Mouse (Mus musculus) embryo, embryonic 11 days (tissue): ENCODE data around the gene Kat5.
A peak's percentile ranks its signal among the peaks of the same experiment; 100 is the strongest.

ENCODE experiments used
- DNase-seq: peaks from one replicate; pipeline ENCODE4 v3.0.0-alpha.2; 2015

Kat5 gene

DNA sequence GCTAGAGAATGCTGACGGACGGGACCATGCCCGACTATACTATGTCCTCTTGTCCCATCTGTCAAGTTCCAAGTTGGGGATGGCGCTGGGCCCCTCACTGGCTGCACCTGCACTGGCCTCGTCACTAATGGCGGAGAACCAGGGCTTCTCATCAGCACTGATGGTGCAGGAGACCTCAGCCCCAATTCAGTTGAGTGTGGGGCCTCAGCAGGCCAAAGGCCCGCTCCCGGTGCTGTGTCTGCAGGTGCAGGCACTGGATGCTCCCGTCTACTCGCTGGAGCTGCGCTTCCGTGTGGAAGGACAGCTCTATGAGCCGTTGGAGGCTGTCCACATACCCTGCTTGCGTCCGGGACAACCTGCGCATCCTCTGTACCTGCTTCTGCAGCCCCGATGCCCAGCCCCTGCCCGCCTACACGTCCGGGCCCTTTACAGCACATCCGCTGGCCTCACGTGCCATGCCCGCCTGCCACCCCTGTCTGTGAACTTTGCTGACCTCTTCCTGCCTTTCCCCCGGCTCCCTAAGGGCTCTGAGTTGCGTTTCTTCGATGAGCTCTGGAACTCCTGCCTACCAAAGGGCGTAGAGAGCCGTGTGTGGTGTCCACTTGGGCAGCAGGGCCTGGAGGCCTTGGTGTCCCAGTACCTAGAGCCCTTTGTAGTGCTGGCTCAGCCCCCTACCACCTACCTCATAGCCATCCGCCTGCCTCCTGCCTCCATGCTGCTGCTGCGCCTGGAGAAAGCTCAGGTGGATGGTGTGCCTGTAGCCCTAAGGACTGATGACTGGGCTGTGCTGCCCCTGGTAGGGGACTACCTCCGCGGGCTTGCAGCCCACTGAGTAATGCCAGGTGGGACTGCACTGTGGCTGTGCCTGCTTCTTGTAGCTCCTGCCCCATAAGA, 39.4 kb downstream of the Kat5 start:
- no peak for DNase-seq

DNA sequence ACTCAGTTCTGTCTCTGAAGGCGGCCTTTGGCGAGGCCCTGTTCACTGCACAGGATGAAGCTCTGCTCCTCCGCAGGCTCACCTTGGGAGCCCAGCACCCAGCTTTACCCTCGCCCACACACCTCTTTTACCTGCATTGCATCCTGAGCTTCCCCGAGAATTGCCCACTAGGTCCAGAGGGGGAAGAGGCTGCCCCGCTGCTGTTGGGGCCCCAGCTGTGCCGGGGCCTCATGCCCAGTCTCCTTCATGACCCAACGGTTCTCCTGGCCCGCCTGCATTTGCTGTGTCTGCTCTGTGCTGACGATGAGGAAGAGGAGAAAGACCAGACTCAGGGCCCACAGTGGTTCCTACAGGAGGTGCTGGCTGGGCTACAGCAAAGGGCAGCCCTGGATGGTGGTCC, 40.5 kb downstream of the Kat5 start:
- DNase-seq, result no peak

GRCm38 (mm10) chr19:5568470-5569140, 41.4 kb downstream of the Kat5 start:
- DNase-seq, result peak; percentile 92

- DNase-seq, result peak; percentile 92
These were observed 42.2 kb downstream of the Kat5 start, which contains the start of gene Ap5b1 for GRCm38 (mm10) chr19:5567534-5568469. TSS of gene Ap5b1 (plus strand) at chr19:5568025.

- no peak for DNase-seq
These were observed 42.9 kb downstream of the Kat5 start for GRCm38 (mm10) chr19:5567180-5567533.

- no peak for DNase-seq
These were observed 43.7 kb downstream of the Kat5 start for GRCm38 (mm10) chr19:5566316-5566715.

DNA sequence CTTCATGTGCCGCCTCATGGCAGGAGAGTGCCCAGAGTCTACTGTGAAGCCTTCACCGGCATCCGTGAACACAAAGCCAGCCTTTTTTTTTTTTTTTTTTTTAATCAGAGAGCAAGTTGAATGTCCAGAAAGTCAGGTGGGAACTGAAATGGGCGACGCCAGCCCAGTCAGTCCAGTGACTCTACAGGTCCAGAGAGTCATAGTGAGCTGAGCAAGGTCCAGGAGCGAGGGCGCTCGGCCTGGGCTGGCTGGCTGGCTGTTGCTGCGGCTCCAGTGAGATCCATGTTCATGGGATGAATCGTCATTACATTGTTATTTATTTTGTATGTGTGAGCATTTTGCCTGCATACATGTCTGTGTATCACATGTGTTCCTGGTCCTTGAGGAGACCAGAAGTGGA, 47.3 kb downstream of the Kat5 start:
- no peak for DNase-seq

GRCm38 (mm10) chr19:5561886-5562285, 48.2 kb downstream of the Kat5 start:
- DNase-seq, result no peak

DNA sequence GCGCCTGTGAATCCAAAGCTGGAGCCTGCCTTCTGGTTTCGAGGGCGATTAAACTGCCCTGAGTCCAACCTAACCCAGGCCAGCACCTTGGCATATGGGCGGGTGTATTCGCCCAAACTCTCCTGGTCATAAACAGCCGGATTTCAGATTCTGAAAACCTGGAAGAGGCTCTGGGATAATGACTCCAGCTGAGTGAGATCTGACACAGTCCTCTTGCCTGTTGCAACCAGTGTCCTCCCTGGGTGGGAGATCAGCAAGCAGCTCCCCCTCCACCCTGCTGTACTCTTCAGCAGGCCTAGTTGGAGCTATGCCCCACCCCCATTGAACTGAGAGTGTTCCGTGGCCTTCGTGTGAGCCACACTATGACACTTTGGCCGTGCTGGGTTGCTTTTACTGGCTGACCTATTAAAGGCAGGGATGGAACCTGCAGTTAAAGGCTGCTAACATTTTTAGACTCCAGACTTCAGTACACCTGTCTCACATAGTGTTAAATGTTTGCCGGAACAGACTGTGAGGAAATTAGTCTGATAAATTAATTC, 48.7 kb downstream of the Kat5 start:
- no peak for DNase-seq

- DNase-seq, result peak; percentile 52
These were observed 49.5 kb downstream of the Kat5 start, which contains the start of gene Ovol1 for GRCm38 (mm10) chr19:5560457-5561041. TSS of gene Ovol1 (minus strand) at chr19:5560646.

DNA sequence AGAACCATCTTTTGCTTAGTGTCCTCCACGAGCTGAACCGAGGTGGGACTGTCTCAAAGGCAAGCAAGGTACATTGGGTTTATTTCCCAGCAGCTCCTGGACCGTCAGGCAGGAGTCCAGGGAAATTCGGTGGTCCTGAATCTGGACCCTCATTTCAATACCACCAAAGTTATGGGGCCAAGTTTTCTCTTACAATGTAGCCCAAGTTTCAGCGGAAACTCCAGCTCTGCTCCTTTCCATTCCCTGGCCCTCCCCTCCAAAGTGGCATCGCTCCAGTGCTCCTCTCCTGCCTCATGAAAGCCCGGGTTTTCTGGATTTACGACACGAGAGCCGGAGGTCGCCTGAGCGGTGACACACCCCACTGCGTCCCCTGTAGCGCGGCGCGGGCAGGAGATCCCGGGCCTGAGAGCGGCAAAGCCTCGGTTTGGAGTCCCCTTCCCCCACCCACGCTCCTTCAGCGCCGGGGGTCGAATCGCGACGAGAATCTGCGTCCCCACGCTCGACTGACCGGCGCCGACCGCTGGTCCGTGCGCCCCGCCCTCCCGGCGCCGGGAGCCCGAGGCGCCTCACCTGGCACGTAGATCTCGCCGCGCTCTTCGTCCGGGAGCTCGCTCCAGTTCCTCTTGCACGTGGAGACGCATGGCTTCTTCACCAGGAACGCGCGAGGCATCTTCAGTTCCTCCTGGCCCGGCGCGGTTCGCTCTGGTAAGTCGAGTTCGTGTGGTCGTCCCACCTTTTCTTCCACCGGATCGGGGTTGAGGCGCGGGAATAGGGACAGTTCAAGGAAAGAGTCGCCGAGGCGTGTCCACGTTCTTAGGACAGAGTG, 50.2 kb downstream of the Kat5 start:
- DNase-seq, result peak; percentile 25

- no peak for DNase-seq
These were observed 50.8 kb downstream of the Kat5 start for GRCm38 (mm10) chr19:5559229-5559628.

DNA sequence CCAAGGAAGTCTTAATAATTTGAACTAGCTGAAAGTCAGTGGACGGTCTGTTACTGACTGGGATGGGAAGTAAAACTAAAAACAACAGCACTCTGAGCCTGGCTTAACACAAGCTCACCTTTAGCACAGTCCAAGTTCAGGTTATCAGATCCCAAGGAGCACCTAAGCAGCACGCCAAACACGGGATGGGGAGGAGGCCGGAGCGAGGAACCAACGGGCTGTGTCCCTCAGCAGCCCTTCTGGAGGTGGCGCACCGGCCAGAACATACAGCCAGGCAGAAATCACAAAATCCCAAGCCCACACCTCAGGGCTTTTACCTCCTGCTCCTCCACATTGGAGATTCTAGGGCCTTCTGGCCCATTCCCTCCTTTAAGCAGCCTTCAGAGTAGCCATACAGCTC, 51.3 kb downstream of the Kat5 start:
- no peak for DNase-seq

DNA sequence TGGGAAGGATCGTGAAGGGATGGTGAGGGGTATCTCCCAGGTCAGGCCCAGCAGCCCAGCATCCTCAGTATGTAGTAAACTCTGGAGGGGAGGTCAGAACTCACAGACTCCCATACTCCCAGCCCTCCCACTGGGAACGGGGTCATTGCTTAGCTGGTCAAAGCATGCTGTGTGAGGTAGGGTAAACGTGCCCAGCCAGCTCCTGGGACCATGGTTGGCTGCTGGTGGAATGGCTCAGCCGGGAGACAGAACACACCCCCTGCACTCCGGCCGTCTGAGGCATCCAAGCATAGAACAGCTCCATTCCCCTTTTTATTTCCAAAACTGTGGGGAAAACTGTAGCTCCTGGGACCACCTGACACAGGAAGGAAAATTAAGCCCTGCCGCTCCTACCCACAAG, 51.9 kb downstream of the Kat5 start:
- no peak for DNase-seq

- DNase-seq, result no peak
These were observed 55.8 kb downstream of the Kat5 start for GRCm38 (mm10) chr19:5554212-5554611.

GRCm38 (mm10) chr19:5553802-5554201, 56.2 kb downstream of the Kat5 start:
- DNase-seq, result no peak
